Mouse (Mus musculus) heart, adult 2 months (tissue): ENCODE measurements around the gene Chst7.

Experiments
- CTCF ChIP-seq: fragments of 200-600 bp; IDR thresholded peaks from 2 replicates; pipeline ENCODE4 v1.8.1; 2022; ENCODE audit warnings: antibody characterized with exemption, mild to moderate bottlenecking, moderate library complexity
- EP300 ChIP-seq: fragments of 200-500 bp; IDR thresholded peaks from 2 replicates; pipeline ENCODE4 v1.6.1; 2011; ENCODE audit warnings: low read depth, low read length, control low read depth; ENCODE audit not compliant: insufficient read depth
- POLR2A ChIP-seq: fragments of 200-500 bp; IDR thresholded peaks from 2 replicates; pipeline ENCODE4 v1.6.1; 2011; ENCODE audit warnings: mild to moderate bottlenecking, low read depth, low read length, control low read depth; ENCODE audit not compliant: insufficient read depth

DNA sequence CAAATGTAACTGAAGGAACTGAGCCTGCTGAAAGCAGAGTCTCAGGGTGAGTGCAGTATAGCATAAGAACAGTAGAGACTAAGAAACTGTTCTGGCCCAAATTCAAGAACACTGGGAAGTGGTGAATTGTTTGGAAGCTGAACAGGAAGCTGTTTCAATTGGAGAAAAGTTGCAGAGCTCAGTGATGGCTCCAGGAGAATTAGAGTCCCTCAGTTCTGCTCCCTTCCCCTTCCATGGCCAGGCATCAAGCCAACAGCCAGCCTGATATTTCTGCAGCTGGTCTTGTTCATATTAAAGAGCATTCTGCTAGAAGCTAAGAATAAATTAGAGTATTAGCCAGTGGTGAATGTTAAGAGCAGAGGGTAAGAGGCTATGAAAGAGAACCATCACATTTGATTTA, 7.3 kb downstream of the Chst7 start:
- no peak for TF ChIP-seq CTCF
- TF ChIP-seq POLR2A: no peak
- no peak for TF ChIP-seq EP300
